20 mouse cellular contexts compared by ENCODE assay signal in the genomic region with DNA sequence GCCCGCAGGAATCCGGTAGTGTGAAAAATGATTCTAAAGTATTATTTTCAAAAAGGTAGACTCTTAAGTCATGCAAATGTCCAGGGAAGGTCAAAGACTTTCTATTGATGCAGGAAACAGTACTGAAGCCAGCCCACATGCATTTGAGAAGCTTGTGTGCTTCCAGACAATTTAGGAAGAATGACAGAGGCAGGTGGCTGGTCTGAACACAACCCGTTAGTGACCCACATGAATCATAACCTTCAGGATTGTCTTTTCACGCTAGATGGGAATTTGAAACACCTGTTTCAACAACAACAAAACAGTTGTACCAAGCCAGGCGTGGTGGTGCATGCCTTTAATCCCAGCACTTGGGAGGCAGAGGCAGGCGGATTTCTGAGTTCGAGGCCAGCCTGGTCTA.
"Had no signal": no experiment of that assay in that cellular context is flagged by ENCODE, and none has a peak within 500 bp of the region (broad histone marks: within the 10 kb centered on the region; RNA-seq: fewer than 3 reads in every experiment).

No protein-coding gene starts in this region.

- H3K4me1 ChIP-seq: limb, embryonic 12.5 days; neural tube, embryonic 12.5 days; neural tube, embryonic 15.5 days; stomach, embryonic 15.5 days had no signal

- DNase-seq: kidney, adult 2 months; kidney, postnatal 25 days; layer of hippocampus, postnatal 36 days; liver; lung, adult 2 months; midbrain, embryonic 14.5 days; retina, postnatal 1 day; right cerebral cortex, postnatal 25 days; spleen, adult 18-20 months; thymus, postnatal 25 days had no signal

- H3K9me3 ChIP-seq: limb, embryonic 12.5 days; liver, embryonic 12.5 days; liver, embryonic 15.5 days; megakaryocyte, embryonic 14.5 days; neural tube, embryonic 12.5 days; neural tube, embryonic 15.5 days; stomach, embryonic 15.5 days had no signal

- H3K27me3 ChIP-seq: limb, embryonic 12.5 days; liver, embryonic 12.5 days; liver, embryonic 15.5 days; megakaryocyte, embryonic 14.5 days; neural tube, embryonic 12.5 days; neural tube, embryonic 15.5 days; stomach, embryonic 15.5 days had no signal

- H3K9ac ChIP-seq: limb, embryonic 12.5 days; liver, embryonic 12.5 days; liver, embryonic 15.5 days; neural tube, embryonic 12.5 days; neural tube, embryonic 15.5 days; stomach, embryonic 15.5 days had no signal

- H3K36me3 ChIP-seq: limb, embryonic 12.5 days; liver, embryonic 12.5 days; liver, embryonic 15.5 days; neural tube, embryonic 12.5 days; neural tube, embryonic 15.5 days; stomach, embryonic 15.5 days had no signal

- H3K27ac ChIP-seq: kidney, postnatal 0 days; left cerebral cortex, adult 2 months; limb, embryonic 12.5 days; liver, embryonic 12.5 days; liver, embryonic 15.5 days; neural tube, embryonic 12.5 days; neural tube, embryonic 15.5 days; stomach, embryonic 15.5 days had no signal

- H3K4me3 ChIP-seq: left cerebral cortex, adult 2 months; limb, embryonic 12.5 days; liver, embryonic 12.5 days; liver, embryonic 15.5 days; megakaryocyte, embryonic 14.5 days; neural tube, embryonic 12.5 days; neural tube, embryonic 15.5 days; stomach, embryonic 15.5 days had no signal

- ATAC-seq: liver, embryonic 12.5 days had no signal

- H3K4me2 ChIP-seq: limb, embryonic 12.5 days; liver, embryonic 12.5 days; liver, embryonic 15.5 days; midbrain, embryonic 11.5 days; neural tube, embryonic 12.5 days; neural tube, embryonic 15.5 days; stomach, embryonic 15.5 days had no signal
